Mouse (Mus musculus) heart, adult 2 months (tissue): Measurements from ENCODE around the gene Maco1. TPM values are rescaled to one million over a fixed set of nuclear protein-coding genes. Genes with fewer than 3 reads are reported as not detected.

Source experiments
- DNase-seq, 2 experiments: peaks; one replicate each; pipeline ENCODE4 v3.0.0; 2021
- H3K27ac ChIP-seq: fragments of 200-600 bp; 2 replicates; pipeline ENCODE4 v1.8.1; 2022
- H3K27me3 ChIP-seq: fragments of 200-500 bp; 2 replicates; pipeline ENCODE4 v1.6.1; 2012; ENCODE audit warnings: mild to moderate bottlenecking, low read length, inconsistent platforms, mixed read lengths; ENCODE audit not compliant: control insufficient read depth, insufficient read depth
- H3K36me3 ChIP-seq: fragments of 200-500 bp; 2 replicates; pipeline ENCODE4 v1.6.1; 2012; ENCODE audit warnings: low read length, inconsistent platforms; ENCODE audit not compliant: control insufficient read depth, insufficient read depth
- H3K4me1 ChIP-seq: fragments of 200-500 bp; 2 replicates; pipeline ENCODE4 v1.6.1; 2011; ENCODE audit warnings: low read length; ENCODE audit not compliant: control insufficient read depth, insufficient read depth
- H3K4me3 ChIP-seq: fragments of 200-600 bp; 2 replicates; pipeline ENCODE4 v1.8.1; 2022
- H3K79me2 ChIP-seq: fragments of 200-500 bp; replicated peaks from 2 replicates; pipeline ENCODE4 v1.6.1; 2012; ENCODE audit warnings: mild to moderate bottlenecking, inconsistent platforms, low read length, moderate library complexity, mixed read lengths; ENCODE audit not compliant: control insufficient read depth, insufficient read depth
- H3K9ac ChIP-seq: fragments of 200-500 bp; 2 replicates; pipeline ENCODE4 v1.6.1; 2012; ENCODE audit warnings: low read depth, mild to moderate bottlenecking, control low read depth, inconsistent platforms, low read length, mixed read lengths
- CTCF ChIP-seq: fragments of 200-600 bp; IDR thresholded peaks from 2 replicates; pipeline ENCODE4 v1.8.1; 2022; ENCODE audit warnings: antibody characterized with exemption, mild to moderate bottlenecking, moderate library complexity
- EP300 ChIP-seq: fragments of 200-500 bp; IDR thresholded peaks from 2 replicates; pipeline ENCODE4 v1.6.1; 2011; ENCODE audit warnings: low read depth, low read length, control low read depth; ENCODE audit not compliant: insufficient read depth
- POLR2A ChIP-seq: fragments of 200-500 bp; IDR thresholded peaks from 2 replicates; pipeline ENCODE4 v1.6.1; 2011; ENCODE audit warnings: mild to moderate bottlenecking, low read depth, low read length, control low read depth; ENCODE audit not compliant: insufficient read depth
- WGBS: fragments of 180-500 bp; shearing (Covaris S2); methylation state at CpG from one replicate; pipeline ENCODE4 v1.1.7; 2018; 5-methylcytosine and 5-hydroxymethylcytosine counted together
- intact Hi-C: fragments of 180-260 bp; cut with DNase I; formaldehyde crosslinking; loops from one replicate; pipeline ENCODE4 v1.15.1; 2025
- polyA plus RNA-seq: library from polyadenylated mRNA; depleted of rRNA; stranded (reverse); fragments of >200 nt; gene quantifications from 2 replicates; pipeline ENCODE4 v1.2.3, GENCODE M21; 2012
- total RNA-seq, 2 experiments: library from RNA; stranded (reverse); gene quantifications; 2 replicates each; pipeline ENCODE4 v1.2.3; 2021

Maco1 gene
- total and polyA plus RNA-seq, 3 experiments: 5.5 to 23.4 (median 16.9) TPM

DNA sequence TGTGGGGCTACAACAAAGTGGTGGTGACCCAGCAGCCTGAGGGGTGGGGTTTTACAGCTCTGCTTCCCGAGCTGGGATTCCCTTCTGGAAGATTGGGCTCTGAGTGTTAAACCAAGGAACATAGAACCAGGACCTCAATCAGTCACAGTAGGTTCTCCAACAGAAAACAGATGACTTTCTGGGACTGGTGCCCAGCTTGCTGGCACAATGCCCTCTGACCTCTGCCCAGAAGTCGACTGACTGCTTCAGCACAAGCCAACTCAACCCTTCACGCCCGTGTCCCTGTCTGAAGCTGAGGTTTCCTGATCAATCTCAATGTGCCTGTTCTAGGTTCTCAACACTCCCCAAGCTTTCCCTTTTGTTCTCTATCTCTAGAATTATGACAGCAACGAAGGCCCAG, 48.4 kb downstream of the Maco1 start:
- Histone ChIP-seq H3K27ac (peak overlapping the region; percentile 71), H3K4me1 (peaks cover 8% of the 10 kb centered on the region), H3K4me3 (no peak overlapping the region), H3K9ac (no peak overlapping the region), H3K79me2 (no peaks in the 10 kb centered on the region), H3K36me3 (peaks cover 9% of the 10 kb centered on the region), H3K27me3 (no peaks in the 10 kb centered on the region)
- peak; percentile 86 to 88 for DNase-seq
- TF ChIP-seq POLR2A: no peak
- TF ChIP-seq EP300: peak; percentile 78
- intact Hi-C loops: loop anchor here (5.0 kb wide), 1 partner anchor 43 kb away; no protein-coding TSS in a partner anchor
- WGBS: 9% methylated on average over 5 of the region's 5 CpGs

GRCm38 (mm10) chr4:134802765-134803164, 50.4 kb downstream of the Maco1 start:
- H3K79me2 ChIP-seq: no peaks in the 10 kb centered on the region
- no peak for TF ChIP-seq EP300
- TF ChIP-seq POLR2A: no peak
- TF ChIP-seq CTCF: no peak
- WGBS: 68% methylated on average over 3 of the region's 3 CpGs
- H3K36me3 ChIP-seq: peaks cover 9% of the 10 kb centered on the region
- no peak overlapping the region for H3K4me3 ChIP-seq
- intact Hi-C loops: loop anchor here (5.0 kb wide), 1 partner anchor 45 kb away; no protein-coding TSS in a partner anchor
- no peaks in the 10 kb centered on the region for H3K27me3 ChIP-seq
- H3K4me1 ChIP-seq: peaks cover 8% of the 10 kb centered on the region
- DNase-seq: no peak
- H3K9ac ChIP-seq: no peak overlapping the region
- no peak overlapping the region for H3K27ac ChIP-seq

DNA sequence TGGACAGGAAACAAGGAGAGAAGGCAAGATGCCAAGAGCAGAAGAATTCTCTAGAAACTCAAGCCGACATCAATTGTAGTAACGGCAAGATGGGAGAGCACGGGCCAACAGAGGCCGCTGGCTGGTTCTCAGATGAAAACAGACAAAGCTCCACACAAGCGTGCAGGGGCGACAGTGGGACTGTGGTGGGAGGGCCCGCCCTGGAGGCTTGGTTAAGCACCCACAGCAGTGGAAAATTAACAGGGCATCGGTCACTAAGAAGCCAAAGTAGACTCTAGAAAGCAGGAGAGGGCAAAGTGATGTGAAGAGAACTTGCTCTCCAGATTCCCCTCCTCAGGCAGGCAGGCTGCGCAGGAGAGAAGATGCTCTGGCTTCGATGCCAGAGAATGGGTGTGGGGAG, 51.0 kb downstream of the Maco1 start:
- no peak for TF ChIP-seq CTCF
- no peak for TF ChIP-seq EP300
- no peak for TF ChIP-seq POLR2A
- Histone ChIP-seq H3K36me3 (peaks cover 9% of the 10 kb centered on the region), H3K27ac (no peak overlapping the region), H3K4me1 (peaks cover 11% of the 10 kb centered on the region), H3K27me3 (no peaks in the 10 kb centered on the region), H3K79me2 (no peaks in the 10 kb centered on the region), H3K9ac (no peak overlapping the region), H3K4me3 (no peak overlapping the region)
- 75% methylated on average over 10 of the region's 10 CpGs for WGBS
- no peak for DNase-seq
- intact Hi-C loops: loop anchor here (5.0 kb wide), 1 partner anchor 45 kb away; no protein-coding TSS in a partner anchor

GRCm38 (mm10) chr4:134800693-134801092, 52.5 kb downstream of the Maco1 start:
- H3K27me3 ChIP-seq: no peaks in the 10 kb centered on the region
- H3K4me1 ChIP-seq: peaks cover 16% of the 10 kb centered on the region
- no peaks in the 10 kb centered on the region for H3K79me2 ChIP-seq
- no peak for TF ChIP-seq CTCF
- TF ChIP-seq POLR2A: no peak
- TF ChIP-seq EP300: no peak
- no peak overlapping the region for H3K27ac ChIP-seq
- WGBS: 86% methylated on average over 10 of the region's 10 CpGs
- intact Hi-C loops: loop anchor here (5.0 kb wide), 1 partner anchor 47 kb away; no protein-coding TSS in a partner anchor
- H3K9ac ChIP-seq: no peak overlapping the region
- H3K4me3 ChIP-seq: no peak overlapping the region
- H3K36me3 ChIP-seq: peaks cover 9% of the 10 kb centered on the region
- DNase-seq: no peak

- no peak overlapping the region for H3K9ac ChIP-seq
- H3K27me3 ChIP-seq: no peaks in the 10 kb centered on the region
- H3K4me1 ChIP-seq: peaks cover 12% of the 10 kb centered on the region
- 57% methylated on average over 8 of the region's 8 CpGs for WGBS
- peaks cover 7% of the 10 kb centered on the region for H3K36me3 ChIP-seq
- no peak overlapping the region for H3K4me3 ChIP-seq
- no peak overlapping the region for H3K27ac ChIP-seq
- intact Hi-C loops: loop anchor here (5.0 kb wide), 1 partner anchor 47 kb away; no protein-coding TSS in a partner anchor
- TF ChIP-seq POLR2A: no peak
- no peak for TF ChIP-seq EP300
- no peak for TF ChIP-seq CTCF
- no peak for DNase-seq
- H3K79me2 ChIP-seq: no peaks in the 10 kb centered on the region
Observed at GRCm38 (mm10) chr4:134800098-134800497, 53.0 kb downstream of the Maco1 start.

GRCm38 (mm10) chr4:134799272-134799671, 53.9 kb downstream of the Maco1 start:
- Histone ChIP-seq H3K4me1 (peaks cover 7% of the 10 kb centered on the region), H3K36me3 (peaks cover 3% of the 10 kb centered on the region), H3K4me3 (no peak overlapping the region), H3K79me2 (no peaks in the 10 kb centered on the region), H3K27me3 (no peaks in the 10 kb centered on the region), H3K27ac (no peak overlapping the region), H3K9ac (no peak overlapping the region)
- WGBS: 7% methylated on average over 4 of the region's 4 CpGs
- intact Hi-C loops: loop anchor here (1.0 kb wide), 1 partner anchor 256 kb away; no protein-coding TSS in a partner anchor
- TF ChIP-seq EP300 (peak; percentile 50; the same call in 1 of the 2 replicates), POLR2A (no peak)
- DNase-seq: peak; percentile 68 to 77
